Mouse (Mus musculus) spleen, adult 12 weeks (tissue): ENCODE data around the gene Limch1.

Source experiments
- DNase-seq: peaks from one replicate; pipeline ENCODE4 v3.0.0; 2022; ENCODE audit warnings: low spot score

Gene Limch1

GRCm38 (mm10) chr5:66979332-66980218 lies 233.9 kb downstream of the Limch1 start:
- DNase-seq = no peak

GRCm38 (mm10) chr5:66980862-66981261 lies 235.2 kb downstream of the Limch1 start:
- DNase-seq = no peak

GRCm38 (mm10) chr5:66983104-66983503 lies 237.5 kb downstream of the Limch1 start:
- no peak for DNase-seq

- no peak for DNase-seq
Observed at GRCm38 (mm10) chr5:66988926-66989325, 243.3 kb downstream of the Limch1 start.

- DNase-seq = no peak
Observed at GRCm38 (mm10) chr5:66989531-66989930, 243.9 kb downstream of the Limch1 start.

GRCm38 (mm10) chr5:66992401-66992800 lies 246.8 kb downstream of the Limch1 start:
- no peak for DNase-seq

GRCm38 (mm10) chr5:66993076-66993475 lies 247.4 kb downstream of the Limch1 start:
- DNase-seq = no peak

- DNase-seq = no peak
Observed at GRCm38 (mm10) chr5:66996124-66996523, 250.5 kb downstream of the Limch1 start.

- no peak for DNase-seq
Observed at GRCm38 (mm10) chr5:66996886-66997599, 251.4 kb downstream of the Limch1 start.

- no peak for DNase-seq
Observed at GRCm38 (mm10) chr5:66997600-66997930, 251.9 kb downstream of the Limch1 start.

- DNase-seq = no peak
Observed at GRCm38 (mm10) chr5:66998341-66998740, 252.7 kb downstream of the Limch1 start.

GRCm38 (mm10) chr5:67002346-67002745 lies 256.7 kb downstream of the Limch1 start:
- DNase-seq = no peak

GRCm38 (mm10) chr5:67004619-67005018 lies 259.0 kb downstream of the Limch1 start:
- DNase-seq = no peak

- DNase-seq = no peak
Observed at GRCm38 (mm10) chr5:67011043-67011870, 265.6 kb downstream of the Limch1 start.

GRCm38 (mm10) chr5:67011985-67012384 lies 266.4 kb downstream of the Limch1 start:
- no peak for DNase-seq

- DNase-seq = no peak
Observed at GRCm38 (mm10) chr5:67013926-67014325, 268.3 kb downstream of the Limch1 start.

GRCm38 (mm10) chr5:67016450-67016849 lies 270.8 kb downstream of the Limch1 start:
- no peak for DNase-seq

- no peak for DNase-seq
Observed at GRCm38 (mm10) chr5:67024459-67025050, 278.9 kb downstream of the Limch1 start.

GRCm38 (mm10) chr5:67025095-67025494 lies 279.5 kb downstream of the Limch1 start:
- DNase-seq = no peak

GRCm38 (mm10) chr5:67025581-67025980 lies 280.0 kb downstream of the Limch1 start:
- no peak for DNase-seq

GRCm38 (mm10) chr5:67028786-67029185 lies 283.2 kb downstream of the Limch1 start:
- no peak for DNase-seq

- DNase-seq = no peak
Observed at GRCm38 (mm10) chr5:67029946-67030345, 284.3 kb downstream of the Limch1 start.
